Mouse (Mus musculus) cortical plate, adult 2 months (tissue): Measurements from ENCODE around the gene Lbp.

Source experiments
- CTCF ChIP-seq: fragments of 200-500 bp; IDR thresholded peaks from 2 replicates; pipeline ENCODE4 v1.5.1; 2011; ENCODE audit warnings: mild to moderate bottlenecking, control low read depth, low read length; ENCODE audit not compliant: insufficient read depth; ENCODE audit errors: extremely low read depth
- POLR2A ChIP-seq: fragments of 200-500 bp; IDR thresholded peaks from 2 replicates; pipeline ENCODE4 v1.6.1; 2011; ENCODE audit warnings: mild to moderate bottlenecking, low read length, control low read depth; ENCODE audit not compliant: insufficient read depth; ENCODE audit errors: extremely low read depth

GRCm38 (mm10) chr2:158376798-158377197, 70.5 kb downstream of the Lbp start:
- TF ChIP-seq CTCF = no peak
- TF ChIP-seq POLR2A = peak; percentile 31; the same call in 1 of the 2 replicates
